ENCODE assay signal across 17 mouse cellular contexts in genomic region chr13:112361575-112361974, GRCm38 (mm10).
"Had no signal": no experiment of that assay in that cellular context is flagged by ENCODE, and none has a peak within 500 bp of the region (broad histone marks: within the 10 kb centered on the region; RNA-seq: fewer than 3 reads in every experiment).

No protein-coding gene starts in this region.

- ATAC-seq: intestine, embryonic 15.5 days; liver, postnatal 0 days; lung, postnatal 0 days; midbrain, embryonic 13.5 days had no signal

- DNase-seq: kidney, adult 11 months; kidney, adult 8-10 months; kidney, postnatal 10 days; kidney, postnatal 36 days; layer of hippocampus, postnatal 36 days; left cerebral cortex, postnatal 4 days; liver, postnatal 0 days; lung, embryonic 14.5 days; lung, postnatal 4 days; right cerebral cortex, adult 18-20 months; right cerebral cortex, postnatal 14 days; right cerebral cortex, postnatal 4 days; thymus, adult 18-20 months; thymus, postnatal 14 days had no signal
